Mouse (Mus musculus) kidney, postnatal 0 days (tissue): Measurements from ENCODE around the gene Clic1. TPM values are rescaled to one million over a fixed set of nuclear protein-coding genes. Genes with fewer than 3 reads are reported as not detected.

Experiments used
- ATAC-seq: fragments of 200-750 bp; cut with Nextera tagmentation; replicated peaks from 2 replicates; pipeline ENCODE4 v1.8.0; 2017; ENCODE audit warnings: low read depth, moderate number of reproducible peaks, moderate TSS enrichment, moderate library complexity; ENCODE audit not compliant: low FRiP score
- DNase-seq: peaks from one replicate; pipeline ENCODE4 v3.0.0-alpha.2; 2016; ENCODE audit warnings: low spot score
- H3K27ac ChIP-seq: fragments of 300-500 bp; sonication (generic); 2 replicates; pipeline ENCODE4 v1.5.1; 2014; ENCODE audit warnings: mild to moderate bottlenecking
- H3K27me3 ChIP-seq: fragments of 300-500 bp; sonication (generic); 2 replicates; pipeline ENCODE4 v1.6.1; 2014; ENCODE audit warnings: low read length, mixed read lengths; ENCODE audit not compliant: insufficient read depth
- H3K36me3 ChIP-seq: fragments of 300-500 bp; sonication (generic); 2 replicates; pipeline ENCODE4 v1.6.1; 2014; ENCODE audit warnings: low read length, mixed read lengths; ENCODE audit not compliant: insufficient read depth
- H3K4me1 ChIP-seq: fragments of 300-500 bp; sonication (generic); replicated peaks from 2 replicates; pipeline ENCODE4 v1.6.1; 2014; ENCODE audit warnings: antibody characterized with exemption, low read length, mixed read lengths; ENCODE audit not compliant: insufficient read depth
- H3K4me2 ChIP-seq: fragments of 300-500 bp; sonication (generic); 2 replicates; pipeline ENCODE4 v1.6.1; 2014; ENCODE audit warnings: mild to moderate bottlenecking, low read length, moderate library complexity, mixed read lengths
- H3K4me3 ChIP-seq: fragments of 300-500 bp; sonication (generic); replicated peaks from 2 replicates; pipeline ENCODE4 v1.5.1; 2014; ENCODE audit warnings: low read depth, low read length
- H3K9ac ChIP-seq: fragments of 300-500 bp; sonication (generic); 2 replicates; pipeline ENCODE4 v1.6.1; 2014; ENCODE audit warnings: low read depth, low read length
- H3K9me3 ChIP-seq: fragments of 300-500 bp; sonication (generic); replicated peaks from 2 replicates; pipeline ENCODE4 v1.6.1; 2016; ENCODE audit warnings: low read length, inconsistent platforms, mixed read lengths
- CTCF ChIP-seq: IDR thresholded peaks from 2 replicates; pipeline ENCODE4 v1.5.1; 2016; ENCODE audit warnings: antibody characterized with exemption, low read depth, mild to moderate bottlenecking, moderate library complexity
- WGBS: fragments of 180-500 bp; shearing (Covaris S2); extraction: QIAGEN DNeasy Blood & Tissue Kit; methylation state at CpG from one replicate; pipeline ENCODE4 v1.1.7; 2014; 5-methylcytosine and 5-hydroxymethylcytosine counted together
- polyA plus RNA-seq: library from polyadenylated mRNA; unstranded; fragments of >200 nt; fragmentation: Nextera tagmentation; extraction: Ambion mirVana; gene quantifications from 2 replicates; pipeline ENCODE4 v1.2.1, GENCODE M21; 2015

The Clic1 gene
- polyA plus RNA-seq, 1 experiment from 2014 or later, result 266 TPM

DNA sequence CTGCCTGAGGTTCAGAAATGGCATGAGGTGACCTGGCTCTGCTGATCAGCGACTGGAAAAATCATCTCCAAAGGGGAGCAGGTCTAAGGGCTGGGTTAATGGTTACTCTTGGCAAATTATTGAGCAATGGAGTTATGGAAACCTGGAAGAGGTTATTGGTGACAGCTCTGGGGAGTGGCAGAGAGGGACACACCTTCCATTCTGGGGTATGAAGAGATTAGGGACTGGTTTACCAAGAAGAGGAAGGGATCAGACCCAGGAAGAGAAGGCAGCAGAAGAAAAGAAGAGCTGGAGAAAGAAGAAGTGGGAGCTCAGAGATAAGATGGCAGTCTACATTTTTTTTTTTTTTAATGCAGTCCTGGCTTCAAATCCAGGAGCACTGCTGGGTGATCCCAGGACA is 2.1 kb upstream of the Clic1 start:
- peaks cover 32% of the 10 kb centered on the region for H3K4me1 ChIP-seq
- no peaks in the 10 kb centered on the region for H3K9me3 ChIP-seq
- H3K4me2 ChIP-seq, result peak overlapping the region; percentile 36
- no peak for ATAC-seq
- peak overlapping the region; percentile 98 for H3K27ac ChIP-seq
- DNase-seq, result peak; percentile 26
- 31% methylated on average over 1 of the region's 1 CpGs for WGBS
- H3K9ac ChIP-seq, result no peak overlapping the region
- H3K27me3 ChIP-seq, result no peaks in the 10 kb centered on the region
- H3K4me3 ChIP-seq, result no peak overlapping the region
- no peak for TF ChIP-seq CTCF
- H3K36me3 ChIP-seq, result 0 out of 2 replicates have a peak, but pooled peaks cover 4% of the 10 kb centered on the region

DNA sequence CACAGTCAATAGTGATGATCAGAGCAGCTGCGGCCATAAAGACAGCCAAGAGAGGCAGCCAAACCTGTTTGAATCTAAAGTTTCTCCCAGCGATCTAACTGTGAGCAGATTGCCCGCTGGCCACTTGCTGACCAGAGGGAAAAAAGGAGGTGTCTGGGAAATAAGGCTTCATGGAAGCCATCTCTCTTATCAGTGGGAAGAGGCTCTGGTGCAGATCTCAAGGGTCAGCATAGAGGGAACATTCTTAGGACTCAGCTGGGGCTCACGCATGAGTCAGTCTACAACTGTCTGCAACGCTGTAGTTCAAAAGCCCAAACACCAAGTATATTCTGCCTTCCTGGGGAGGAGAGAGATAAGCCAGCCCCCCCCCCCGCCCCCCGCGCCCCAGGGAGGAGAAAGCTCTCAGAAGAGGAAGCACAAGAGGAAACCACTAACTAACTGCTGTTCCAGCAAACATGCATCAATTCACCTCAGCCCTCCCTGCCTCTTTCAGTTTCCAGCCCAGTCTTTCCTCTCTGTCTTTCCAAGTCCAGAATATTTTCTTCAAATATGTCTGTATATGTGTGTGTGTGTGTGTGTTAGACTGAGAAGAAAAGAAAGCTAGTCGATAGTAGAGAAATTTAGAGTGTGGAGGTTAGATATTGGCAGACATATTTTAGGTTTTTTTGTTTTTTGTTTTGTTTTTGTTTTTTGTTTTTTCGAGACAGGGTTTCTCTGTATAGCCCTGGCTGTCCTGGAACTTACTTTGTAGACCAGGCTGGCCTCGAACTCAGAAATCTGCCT is 1.4 kb upstream of the Clic1 start:
- 27% methylated on average over 11 of the region's 11 CpGs for WGBS
- Histone ChIP-seq H3K4me1 (peaks cover 32% of the 10 kb centered on the region), H3K36me3 (peaks cover 11% of the 10 kb centered on the region; the same call in 1 of the 2 replicates), H3K27ac (peak overlapping the region; percentile 98), H3K4me3 (no peak overlapping the region), H3K27me3 (no peaks in the 10 kb centered on the region), H3K9me3 (no peaks in the 10 kb centered on the region), H3K9ac (no peak overlapping the region), H3K4me2 (peak overlapping the region; percentile 36)
- ATAC-seq, result no peak
- no peak for TF ChIP-seq CTCF
- DNase-seq, result peak; percentile 63

DNA sequence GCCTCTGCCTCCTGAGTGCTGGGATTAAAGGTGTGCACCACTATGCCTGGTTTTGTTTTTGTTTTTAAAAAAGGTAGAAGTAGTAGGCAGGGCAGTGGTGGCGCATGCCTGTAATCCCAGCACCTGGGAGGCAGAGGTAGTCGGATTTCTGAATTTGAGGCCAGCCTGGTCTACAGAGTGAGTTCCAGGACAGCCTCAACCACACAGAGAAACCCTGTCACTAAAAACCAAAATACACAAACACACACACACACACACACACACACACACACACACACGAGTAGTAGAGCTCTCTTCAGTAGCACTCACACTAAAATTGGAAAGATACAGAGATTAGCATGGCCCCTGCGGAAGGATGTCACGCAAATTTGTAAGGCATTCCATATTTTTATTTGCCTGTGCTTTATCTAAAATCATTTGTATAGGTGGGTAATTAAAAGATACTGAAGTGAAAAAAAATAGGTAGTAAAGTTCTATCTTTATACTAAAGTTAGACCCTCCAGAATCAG is 780 bp upstream of the Clic1 start:
- WGBS, result 67% methylated on average over 5 of the region's 5 CpGs

DNA sequence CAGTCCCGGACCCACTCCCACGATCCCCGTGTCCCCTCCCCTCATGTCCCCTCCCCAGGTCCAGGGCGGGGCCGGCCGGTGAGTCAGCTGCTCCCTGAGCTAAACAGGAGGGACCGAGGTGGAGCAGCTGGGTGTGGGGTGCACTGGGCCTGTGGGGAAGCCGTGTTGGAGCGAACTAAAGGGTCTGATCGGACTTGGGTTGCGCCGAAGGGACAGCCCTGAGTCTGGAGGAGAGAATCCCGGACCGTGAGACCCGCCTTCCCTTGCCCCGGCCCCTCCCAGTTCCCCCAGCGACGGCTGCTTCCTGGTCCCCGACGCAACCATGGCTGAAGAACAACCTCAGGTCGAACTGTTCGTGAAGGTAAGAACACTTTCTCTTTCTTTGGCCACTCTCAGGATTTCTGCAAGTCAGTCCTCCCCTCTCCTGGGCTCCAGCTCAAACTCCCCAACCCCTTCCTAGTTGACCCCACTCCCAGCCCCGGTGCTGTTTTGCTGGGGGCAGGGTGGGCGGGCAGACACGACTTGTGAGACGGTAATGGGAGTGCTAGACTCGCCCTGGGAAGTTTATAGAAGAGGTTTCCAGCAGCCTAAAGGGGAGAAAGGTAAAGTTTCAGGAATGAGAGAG is 472 bp downstream of the Clic1 start:
- no peak for TF ChIP-seq CTCF
- H3K27me3 ChIP-seq, result no peaks in the 10 kb centered on the region
- peaks cover 25% of the 10 kb centered on the region for H3K36me3 ChIP-seq
- peak overlapping the region; percentile 81 for H3K4me2 ChIP-seq
- ATAC-seq, result no peak; the same call in 1 of the 2 replicates
- H3K4me1 ChIP-seq, result peaks cover 29% of the 10 kb centered on the region
- DNase-seq, result peak; percentile 92
- under 1% methylated on average over 27 of the region's 27 CpGs for WGBS
- no peaks in the 10 kb centered on the region for H3K9me3 ChIP-seq
- H3K27ac ChIP-seq, result peak overlapping the region; percentile 98
- peak overlapping the region; percentile 50 for H3K4me3 ChIP-seq
- H3K9ac ChIP-seq, result peak overlapping the region; percentile 77

More for the DNA sequence above, 780 bp upstream of the Clic1 start:
- Histone ChIP-seq H3K9me3 (no peaks in the 10 kb centered on the region), H3K36me3 (peaks cover 16% of the 10 kb centered on the region), H3K4me1 (peaks cover 32% of the 10 kb centered on the region), H3K27ac (peak overlapping the region; percentile 98), H3K4me2 (peak overlapping the region; percentile 81), H3K27me3 (no peaks in the 10 kb centered on the region), H3K9ac (peak overlapping the region; percentile 77; the same call in 1 of the 2 replicates), H3K4me3 (no peak overlapping the region)
- no peak for TF ChIP-seq CTCF
- DNase-seq (no peak), ATAC-seq (no peak)

DNA sequence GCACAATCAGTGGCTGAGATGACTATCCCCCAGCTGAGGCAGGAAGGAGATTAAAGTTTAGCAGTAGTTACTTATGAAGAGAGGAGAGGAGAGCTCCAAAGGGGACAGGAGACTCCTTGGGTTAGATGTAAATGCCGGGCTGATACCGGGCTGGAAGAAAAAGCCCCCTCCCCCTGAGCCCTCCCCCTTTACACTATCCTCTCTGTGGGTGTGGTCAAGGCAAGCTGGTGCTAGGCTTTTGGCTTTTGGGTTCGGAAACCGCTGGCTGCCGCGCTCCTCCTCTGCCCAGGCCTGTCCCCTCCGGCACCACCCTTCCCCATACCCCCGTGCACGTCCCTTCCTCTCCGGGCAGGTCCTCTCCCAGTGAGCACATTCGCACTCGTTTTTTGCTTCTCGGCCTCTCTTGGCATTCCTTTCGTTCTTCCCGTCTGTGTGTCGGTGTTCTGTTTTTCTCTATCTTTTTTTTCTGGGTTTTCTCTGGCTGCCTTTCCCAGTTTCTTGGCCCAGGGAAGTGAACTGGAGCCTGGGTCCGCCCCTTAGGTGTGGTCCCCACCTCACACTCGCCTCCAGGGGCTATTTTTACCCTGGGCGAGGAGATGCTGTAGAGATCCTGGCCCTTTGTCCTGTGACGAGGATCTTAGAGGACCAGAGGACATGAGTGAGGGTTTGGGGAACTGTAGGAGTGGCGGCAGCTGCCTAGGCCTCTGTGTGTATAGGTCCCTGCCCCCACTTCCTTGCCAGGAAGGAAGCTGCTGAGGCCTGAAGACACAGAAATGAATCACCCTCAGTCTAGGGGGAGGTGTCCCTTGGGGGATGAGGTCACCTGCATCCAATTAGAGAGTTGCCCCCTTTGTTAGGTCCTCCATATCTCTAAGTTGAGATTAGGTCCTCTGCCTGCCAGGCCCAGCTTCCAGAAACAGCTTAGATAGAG is 1.7 kb downstream of the Clic1 start:
- 0 out of 2 replicates have a peak, but pooled peaks have one; percentile 1 for TF ChIP-seq CTCF
- Histone ChIP-seq H3K9ac (peak overlapping the region; percentile 77), H3K9me3 (no peaks in the 10 kb centered on the region), H3K27ac (peak overlapping the region; percentile 98), H3K4me2 (peak overlapping the region; percentile 81), H3K4me1 (peaks cover 22% of the 10 kb centered on the region), H3K4me3 (peak overlapping the region; percentile 50), H3K27me3 (no peaks in the 10 kb centered on the region), H3K36me3 (peaks cover 35% of the 10 kb centered on the region)
- 1% methylated on average over 21 of the region's 21 CpGs for WGBS
- ATAC-seq (peak; percentile 65), DNase-seq (peak; percentile 95)
